Mouse (Mus musculus): ENCODE data around the gene Myo18b. TPM values are rescaled to one million over a fixed set of nuclear protein-coding genes. Genes with fewer than 3 reads are reported as not detected.

Gene Myo18b
- polyA plus RNA-seq, 1 experiment = 0.90 TPM

- Histone ChIP-seq H3K4me1 (ENCODE audit: control insufficient read depth, insufficient read depth, low read length) (no peaks in the 10 kb centered on the region), H3K27ac (ENCODE audit: control insufficient read depth, insufficient read depth, low read depth, low read length, poor library complexity) (no peak overlapping the region), H3K4me3 (replicated peaks; ENCODE audit: control insufficient read depth, low read depth, low read length) (no peak overlapping the region)
- TF ChIP-seq CTCF (IDR thresholded peaks at IDR 0.05; ENCODE audit: control insufficient read depth, insufficient read depth, low read length) (no peak), POLR2A (IDR thresholded peaks at IDR 0.05; ENCODE audit: borderline replicate concordance, control insufficient read depth, low read depth, low read length) (no peak)
- WGBS = 86% methylated on average over 11 of the region's 11 CpGs
Observed at GRCm38 (mm10) chr5:112744571-112744970, 151.6 kb downstream of the Myo18b start.

- TF ChIP-seq CTCF (IDR thresholded peaks at IDR 0.05; ENCODE audit: control insufficient read depth, insufficient read depth, low read length) (no peak), POLR2A (IDR thresholded peaks at IDR 0.05; ENCODE audit: borderline replicate concordance, control insufficient read depth, low read depth, low read length) (no peak)
- WGBS = 83% methylated on average over 9 of the region's 9 CpGs
- Histone ChIP-seq H3K27ac (ENCODE audit: control insufficient read depth, insufficient read depth, low read depth, low read length, poor library complexity) (no peak overlapping the region), H3K4me1 (ENCODE audit: control insufficient read depth, insufficient read depth, low read length) (no peaks in the 10 kb centered on the region), H3K4me3 (replicated peaks; ENCODE audit: control insufficient read depth, low read depth, low read length) (no peak overlapping the region)
Observed at GRCm38 (mm10) chr5:112743121-112743520, 153.0 kb downstream of the Myo18b start.

GRCm38 (mm10) chr5:112740651-112741050 lies 155.5 kb downstream of the Myo18b start:
- no peak overlapping the region for H3K27ac ChIP-seq (ENCODE audit: control insufficient read depth, insufficient read depth, low read depth, low read length, poor library complexity)
- no peaks in the 10 kb centered on the region for H3K4me1 ChIP-seq (ENCODE audit: control insufficient read depth, insufficient read depth, low read length)
- H3K4me3 ChIP-seq (replicated peaks; ENCODE audit: control insufficient read depth, low read depth, low read length) = no peak overlapping the region
- 75% methylated on average over 12 of the region's 12 CpGs for WGBS
- TF ChIP-seq CTCF (IDR thresholded peaks at IDR 0.05; ENCODE audit: control insufficient read depth, insufficient read depth, low read length) (no peak), POLR2A (IDR thresholded peaks at IDR 0.05; ENCODE audit: borderline replicate concordance, control insufficient read depth, low read depth, low read length) (no peak)

DNA sequence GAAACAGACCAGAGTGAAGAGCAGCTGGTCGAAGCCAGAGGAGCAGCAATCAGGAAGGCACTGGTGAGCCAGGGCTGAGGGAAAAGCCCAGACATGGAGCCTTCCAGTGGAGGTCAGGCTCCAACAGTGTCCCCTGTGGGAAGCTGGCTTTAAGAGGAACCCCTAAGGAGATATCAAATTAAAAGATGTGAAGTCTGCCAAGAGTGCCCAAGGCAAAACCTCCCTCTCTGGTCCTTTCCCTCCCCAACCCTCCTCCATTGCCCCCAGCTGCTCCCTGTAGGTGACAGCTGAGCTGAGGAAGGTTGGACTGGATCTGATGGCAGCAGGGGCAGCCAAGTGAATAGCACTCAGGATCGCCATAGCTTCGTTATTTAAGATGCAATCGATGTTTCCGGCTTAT lies 161.1 kb downstream of the Myo18b start:
- H3K4me3 ChIP-seq (replicated peaks; ENCODE audit: control insufficient read depth, low read depth, low read length) = no peak overlapping the region
- TF ChIP-seq POLR2A (IDR thresholded peaks at IDR 0.05; ENCODE audit: borderline replicate concordance, control insufficient read depth, low read depth, low read length) (no peak), CTCF (IDR thresholded peaks at IDR 0.05; ENCODE audit: control insufficient read depth, insufficient read depth, low read length) (no peak)
- 81% methylated on average over 5 of the region's 5 CpGs for WGBS
- H3K27ac ChIP-seq (ENCODE audit: control insufficient read depth, insufficient read depth, low read depth, low read length, poor library complexity) = no peak overlapping the region
- no peaks in the 10 kb centered on the region for H3K4me1 ChIP-seq (ENCODE audit: control insufficient read depth, insufficient read depth, low read length)

DNA sequence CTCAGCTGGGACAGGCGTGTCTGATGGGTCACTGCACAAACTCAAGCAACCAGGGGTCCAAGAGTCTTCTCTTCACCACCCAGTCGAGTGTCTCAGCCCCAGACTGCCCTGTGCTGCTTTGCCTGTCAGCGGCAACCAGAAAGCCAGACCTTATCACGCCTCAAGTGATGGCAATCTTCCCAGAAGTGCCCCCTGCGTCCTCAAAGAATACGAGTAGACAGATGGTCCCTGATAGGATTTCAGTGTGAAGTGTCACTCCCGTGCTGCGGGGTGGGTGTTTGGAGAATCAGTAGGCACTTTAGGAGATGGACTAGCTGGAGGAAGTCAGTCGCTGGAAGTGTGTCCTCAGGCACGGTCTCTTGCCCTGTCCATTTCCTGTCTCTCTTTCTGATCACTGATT lies 165.6 kb downstream of the Myo18b start:
- H3K27ac ChIP-seq (ENCODE audit: control insufficient read depth, insufficient read depth, low read depth, low read length, poor library complexity) = no peak overlapping the region
- TF ChIP-seq POLR2A (IDR thresholded peaks at IDR 0.05; ENCODE audit: borderline replicate concordance, control insufficient read depth, low read depth, low read length) = no peak
- no peak for TF ChIP-seq CTCF (IDR thresholded peaks at IDR 0.05; ENCODE audit: control insufficient read depth, insufficient read depth, low read length)
- H3K4me3 ChIP-seq (replicated peaks; ENCODE audit: control insufficient read depth, low read depth, low read length) = no peak overlapping the region
- no peaks in the 10 kb centered on the region for H3K4me1 ChIP-seq (ENCODE audit: control insufficient read depth, insufficient read depth, low read length)
- 35% methylated on average over 10 of the region's 10 CpGs for whole genome bisulfite sequencing

DNA sequence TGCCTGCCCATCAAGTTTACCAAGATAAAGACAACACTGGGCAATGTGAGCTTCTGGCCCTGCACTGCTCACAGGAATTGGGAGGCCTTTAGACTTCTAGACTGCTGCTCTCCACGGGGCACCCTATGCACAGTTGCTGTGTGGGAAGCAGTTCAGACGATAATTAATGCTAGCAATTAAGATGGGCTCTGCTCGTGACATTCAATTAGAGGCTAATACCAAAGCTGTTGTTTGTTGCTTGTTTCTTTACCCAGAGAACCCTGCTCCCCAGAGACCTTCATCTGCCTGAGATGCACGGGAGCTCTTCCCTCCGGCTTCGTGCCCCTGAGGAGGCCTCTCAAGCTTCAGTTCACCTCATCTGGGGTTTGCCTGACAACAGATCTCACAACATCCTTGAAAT lies 167.7 kb downstream of the Myo18b start:
- Histone ChIP-seq H3K4me3 (replicated peaks; ENCODE audit: control insufficient read depth, low read depth, low read length) (no peak overlapping the region), H3K4me1 (ENCODE audit: control insufficient read depth, insufficient read depth, low read length) (no peaks in the 10 kb centered on the region), H3K27ac (ENCODE audit: control insufficient read depth, insufficient read depth, low read depth, low read length, poor library complexity) (no peak overlapping the region)
- WGBS = 73% methylated on average over 6 of the region's 6 CpGs
- TF ChIP-seq POLR2A (IDR thresholded peaks at IDR 0.05; ENCODE audit: borderline replicate concordance, control insufficient read depth, low read depth, low read length) = no peak
- no peak for TF ChIP-seq CTCF (IDR thresholded peaks at IDR 0.05; ENCODE audit: control insufficient read depth, insufficient read depth, low read length)

- Histone ChIP-seq H3K27ac (ENCODE audit: control insufficient read depth, insufficient read depth, low read depth, low read length, poor library complexity) (no peak overlapping the region), H3K4me3 (replicated peaks; ENCODE audit: control insufficient read depth, low read depth, low read length) (no peak overlapping the region), H3K4me1 (ENCODE audit: control insufficient read depth, insufficient read depth, low read length) (no peaks in the 10 kb centered on the region)
- WGBS = 47% methylated on average over 12 of the region's 12 CpGs
- TF ChIP-seq CTCF (IDR thresholded peaks at IDR 0.05; ENCODE audit: control insufficient read depth, insufficient read depth, low read length) (no peak), POLR2A (IDR thresholded peaks at IDR 0.05; ENCODE audit: borderline replicate concordance, control insufficient read depth, low read depth, low read length) (no peak)
Observed at GRCm38 (mm10) chr5:112718655-112719306, 177.4 kb downstream of the Myo18b start.

GRCm38 (mm10) chr5:112714679-112715446 lies 181.3 kb downstream of the Myo18b start:
- no peaks in the 10 kb centered on the region for H3K4me1 ChIP-seq (ENCODE audit: control insufficient read depth, insufficient read depth, low read length)
- no peak for TF ChIP-seq CTCF (IDR thresholded peaks at IDR 0.05; ENCODE audit: control insufficient read depth, insufficient read depth, low read length)
- TF ChIP-seq POLR2A (IDR thresholded peaks at IDR 0.05; ENCODE audit: borderline replicate concordance, control insufficient read depth, low read depth, low read length) = no peak
- H3K4me3 ChIP-seq (replicated peaks; ENCODE audit: control insufficient read depth, low read depth, low read length) = no peak overlapping the region
- WGBS = 60% methylated on average over 8 of the region's 8 CpGs
- H3K27ac ChIP-seq (ENCODE audit: control insufficient read depth, insufficient read depth, low read depth, low read length, poor library complexity) = no peak overlapping the region
